Comparison of ENCODE assay signal across 9 mouse cellular contexts in the genomic region with DNA sequence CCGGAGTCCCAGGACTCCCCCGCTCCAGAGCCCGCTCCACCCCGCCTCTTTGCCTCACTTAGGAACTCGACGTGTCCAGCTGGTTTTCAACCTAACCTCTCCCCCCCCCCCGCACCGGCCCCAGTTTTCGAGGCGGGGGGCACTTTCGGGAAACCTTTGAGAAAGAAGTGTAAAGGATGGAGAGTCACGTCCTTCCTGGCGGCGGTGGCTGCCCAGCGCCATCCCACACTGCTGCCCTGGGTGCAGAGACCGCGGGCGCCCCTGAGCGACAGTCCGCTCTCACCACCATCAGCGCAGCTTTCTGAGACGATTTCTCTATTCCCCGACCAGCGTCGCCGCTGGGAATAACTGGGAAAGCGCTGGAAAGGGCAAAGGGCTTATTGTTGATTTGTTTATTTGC. TPM values are rescaled to one million over a fixed set of nuclear protein-coding genes. Genes with fewer than 3 reads are reported as not detected.
DNase-seq lines count a peak whose midpoint lies in the region; ATAC-seq and TF ChIP-seq lines count a peak whose summit lies in the region.
"Had no signal": no experiment of that assay in that cellular context is flagged by ENCODE, and none has a peak within 500 bp of the region (broad histone marks: within the 10 kb centered on the region; RNA-seq: fewer than 3 reads in every experiment).

No protein-coding gene starts in this region.

- peak overlapping the region; percentile 84 for H3K4me2 ChIP-seq in kidney, embryonic 14.5 days (replicated peaks; ENCODE audit: low read depth, low read length)
- peak overlapping the region; percentile 89 for H3K4me2 ChIP-seq in lung, embryonic 16.5 days (ENCODE audit: low read depth, low read length)
- H3K4me2 ChIP-seq in stomach, embryonic 16.5 days (ENCODE audit: low read depth, low read length): peak overlapping the region; percentile 63

- H3K27ac ChIP-seq in layer of hippocampus, adult 2 months: no peak overlapping the region
- H3K27ac ChIP-seq in heart, embryonic 10.5 days: peak overlapping the region; percentile 88
- H3K27ac ChIP-seq in kidney, embryonic 14.5 days (ENCODE audit: low read depth, low read length): peak overlapping the region; percentile 85
- peak overlapping the region; percentile 97 for H3K27ac ChIP-seq in lung, embryonic 16.5 days (ENCODE audit: low read length)
- H3K27ac ChIP-seq in stomach, embryonic 16.5 days (ENCODE audit: low read length): peak overlapping the region; percentile 94

- TF ChIP-seq CTCF in layer of hippocampus, adult 2 months (conservative IDR thresholded peaks at IDR 0.05): peak; percentile 40

- no peak for DNase-seq in layer of hippocampus, adult 2 months (ENCODE audit: low spot score in 2 of 2)
- DNase-seq in layer of hippocampus, postnatal 36 days: no peak
- no peak for DNase-seq in heart, embryonic 10.5 days (ENCODE audit: low spot score)
- DNase-seq in thymus, postnatal 10 days (ENCODE audit: low spot score in 2 of 2): no peak
- no peak for DNase-seq in spleen, postnatal 36 days (ENCODE audit: low spot score in 2 of 2)

- ATAC-seq in kidney, embryonic 14.5 days (ENCODE audit: low FRiP score, low TSS enrichment): 0 out of 2 replicates have a peak, but pooled peaks have one; percentile 28
- ATAC-seq in lung, embryonic 16.5 days (ENCODE audit: low read depth): no peak
- no peak for ATAC-seq in stomach, embryonic 16.5 days (ENCODE audit: insufficient read depth, low FRiP score)

- no peaks in the 10 kb centered on the region for H3K9me3 ChIP-seq in heart, embryonic 10.5 days
- no peaks in the 10 kb centered on the region for H3K9me3 ChIP-seq in kidney, embryonic 14.5 days (ENCODE audit: control insufficient read depth, low read length)
- no peaks in the 10 kb centered on the region for H3K9me3 ChIP-seq in lung, embryonic 16.5 days (ENCODE audit: control insufficient read depth, low read length)
- no peaks in the 10 kb centered on the region for H3K9me3 ChIP-seq in stomach, embryonic 16.5 days (replicated peaks; ENCODE audit: control insufficient read depth, low read length)

- peak overlapping the region; percentile 17; the same call in 1 of the 2 replicates for H3K4me3 ChIP-seq in layer of hippocampus, adult 2 months
- peak overlapping the region; percentile 72 for H3K4me3 ChIP-seq in heart, embryonic 10.5 days
- peak overlapping the region; percentile 49 for H3K4me3 ChIP-seq in kidney, embryonic 14.5 days (ENCODE audit: low read length)
- peak overlapping the region; percentile 61 for H3K4me3 ChIP-seq in lung, embryonic 16.5 days (ENCODE audit: low read length)
- peak overlapping the region; percentile 66 for H3K4me3 ChIP-seq in stomach, embryonic 16.5 days (replicated peaks; ENCODE audit: low read length)

- H3K9ac ChIP-seq in kidney, embryonic 14.5 days (ENCODE audit: low read depth, low read length): peak overlapping the region; percentile 54
- peak overlapping the region; percentile 65 for H3K9ac ChIP-seq in lung, embryonic 16.5 days (ENCODE audit: low read length)
- peak overlapping the region; percentile 78 for H3K9ac ChIP-seq in stomach, embryonic 16.5 days (ENCODE audit: low read length)

- H3K36me3 ChIP-seq in heart, embryonic 10.5 days: peaks cover 8% of the 10 kb centered on the region
- peaks cover 7% of the 10 kb centered on the region; the same call in 1 of the 2 replicates for H3K36me3 ChIP-seq in kidney, embryonic 14.5 days (ENCODE audit: control insufficient read depth, insufficient read depth, low read length)
- H3K36me3 ChIP-seq in lung, embryonic 16.5 days (ENCODE audit: control insufficient read depth, insufficient read depth, low read length): peaks cover 5% of the 10 kb centered on the region; the same call in 1 of the 2 replicates
- H3K36me3 ChIP-seq in stomach, embryonic 16.5 days (ENCODE audit: control insufficient read depth, insufficient read depth, low read length): no peaks in the 10 kb centered on the region

- H3K4me1 ChIP-seq in heart, embryonic 10.5 days: peaks cover 30% of the 10 kb centered on the region
- H3K4me1 ChIP-seq in kidney, embryonic 14.5 days (ENCODE audit: control insufficient read depth, insufficient read depth, low read length): peaks cover 15% of the 10 kb centered on the region; the same call in 1 of the 2 replicates
- H3K4me1 ChIP-seq in lung, embryonic 16.5 days (replicated peaks; ENCODE audit: control insufficient read depth, insufficient read depth, low read length): peaks cover 5% of the 10 kb centered on the region; the same call in 1 of the 2 replicates
- H3K4me1 ChIP-seq in stomach, embryonic 16.5 days (ENCODE audit: control insufficient read depth, insufficient read depth, low read length): peaks cover 8% of the 10 kb centered on the region; the same call in 1 of the 2 replicates

- peaks cover 45% of the 10 kb centered on the region for H3K27me3 ChIP-seq in heart, embryonic 10.5 days (ENCODE audit: insufficient read depth, poor library complexity, severe bottlenecking)
- H3K27me3 ChIP-seq in kidney, embryonic 14.5 days (ENCODE audit: control insufficient read depth, insufficient read depth, low read length): peaks cover 10% of the 10 kb centered on the region
- H3K27me3 ChIP-seq in lung, embryonic 16.5 days (ENCODE audit: control insufficient read depth, insufficient read depth, low read depth, low read length): peaks cover 2% of the 10 kb centered on the region; the same call in 1 of the 2 replicates
- H3K27me3 ChIP-seq in stomach, embryonic 16.5 days (ENCODE audit: control insufficient read depth, insufficient read depth, low read length): peaks cover 16% of the 10 kb centered on the region
- H3K27me3 ChIP-seq: CH12.LX had no signal

- under 1% methylated on average over 27 of the region's 27 CpGs for WGBS in heart, embryonic 10.5 days
- under 1% methylated on average over 27 of the region's 27 CpGs for WGBS in kidney, embryonic 14.5 days
- under 1% methylated on average over 27 of the region's 27 CpGs for WGBS in lung, embryonic 16.5 days
- under 1% methylated on average over 27 of the region's 27 CpGs for WGBS in stomach, embryonic 16.5 days

RNA-seq across cellular contexts. Expression of a gene that starts 1.8 kb away (rescaled TPM):
- 1 to 10 TPM; 3.0 to 3.2 TPM for total RNA-seq in layer of hippocampus, adult 2 months (2021)
- 1 to 10 TPM; 3.8 to 5.2 TPM for total RNA-seq in layer of hippocampus, postnatal 36 days (2021)
- 32.0 and 71.3 TPM in 2 replicates for polyA plus RNA-seq in heart, embryonic 10.5 days (2016; fragmentation: Nextera tagmentation; extraction: Ambion mirVana)
- 23.7 and 31.5 TPM in 2 replicates for polyA plus RNA-seq in kidney, embryonic 14.5 days (2014; fragmentation: Nextera tagmentation; extraction: Ambion mirVana)
- polyA plus RNA-seq in lung, embryonic 16.5 days (2015; fragmentation: Nextera tagmentation; extraction: Ambion mirVana): 78.9 and 79.0 TPM in 2 replicates
- 50.0 and 59.9 TPM in 2 replicates for polyA plus RNA-seq in stomach, embryonic 16.5 days (2015; fragmentation: Nextera tagmentation; extraction: Ambion mirVana)
- total RNA-seq: CH12.LX had no signal

RNA-seq across cellular contexts. Expression of a gene that starts 9.4 kb away (rescaled TPM):
- not detected for total RNA-seq in layer of hippocampus, adult 2 months (2021)
- not detected for total RNA-seq in layer of hippocampus, postnatal 36 days (2021)
- 0.87 TPM in 1 of 2 replicates, not detected in the other for polyA plus RNA-seq in heart, embryonic 10.5 days (2016; fragmentation: Nextera tagmentation; extraction: Ambion mirVana)
- not detected in 2 replicates for polyA plus RNA-seq in kidney, embryonic 14.5 days (2014; fragmentation: Nextera tagmentation; extraction: Ambion mirVana)
- polyA plus RNA-seq in lung, embryonic 16.5 days (2015; fragmentation: Nextera tagmentation; extraction: Ambion mirVana): 0.49 TPM in 1 of 2 replicates, not detected in the other
- 0.19 TPM in 1 of 2 replicates, not detected in the other for polyA plus RNA-seq in stomach, embryonic 16.5 days (2015; fragmentation: Nextera tagmentation; extraction: Ambion mirVana)
- total RNA-seq: CH12.LX had no signal

Comparison
In these comparisons a context has a peak if more than half of its experiments do, and no peak if none do; other contexts are left out.
1. H3K4me3 ChIP-seq: peak in every context shown above with its lines; median percentile 72 in heart, embryonic 10.5 days; 66 in stomach, embryonic 16.5 days; 61 in lung, embryonic 16.5 days; 49 in kidney, embryonic 14.5 days; 17 in layer of hippocampus, adult 2 months.